In genomic region chr19:44991031-44991430, GRCm38 (mm10) we compare ENCODE assay signal across 10 mouse cellular contexts. TPM values are rescaled to one million over a fixed set of nuclear protein-coding genes. Genes with fewer than 3 reads are reported as not detected.
A peak's percentile ranks its signal among the peaks of the same experiment; 100 is the strongest.
DNase-seq lines count a peak whose midpoint lies in the region; ATAC-seq lines count a peak whose summit lies in the region.
"Had no signal": no experiment of that assay in that cellular context is flagged by ENCODE, and none has a peak within 500 bp of the region (broad histone marks: within the 10 kb centered on the region; RNA-seq: fewer than 3 reads in every experiment).

No protein-coding gene starts in this region.

- DNase-seq in midbrain, embryonic 14.5 days, result no peak
- no peak for DNase-seq in midbrain, embryonic 11.5 days (ENCODE audit: low spot score, missing footprints)
- DNase-seq in spleen, adult 12 weeks (ENCODE audit: low spot score), result no peak
- DNase-seq in frontal cortex, postnatal 14 days (ENCODE audit: low spot score in 2 of 2), result no peak
- no peak for DNase-seq in left cerebral cortex, postnatal 14 days (ENCODE audit: low spot score in 2 of 2)
- DNase-seq: gastrocnemius, postnatal 14 days; lung, adult 18-20 months; thymus, postnatal 25 days had no signal

- H3K9me3 ChIP-seq in midbrain, embryonic 14.5 days (ENCODE audit: control insufficient read depth, low read length), result no peaks in the 10 kb centered on the region
- H3K9me3 ChIP-seq in midbrain, embryonic 11.5 days (ENCODE audit: control insufficient read depth, low read length), result no peaks in the 10 kb centered on the region
- H3K9me3 ChIP-seq in intestine, embryonic 15.5 days, result no peaks in the 10 kb centered on the region
- no peaks in the 10 kb centered on the region for H3K9me3 ChIP-seq in liver, embryonic 12.5 days (replicated peaks)

- intact Hi-C loops in left cerebral cortex, postnatal 14 days (cut with DNase I), result no loop called here

- H3K4me2 ChIP-seq in midbrain, embryonic 14.5 days (ENCODE audit: low read length), result peak overlapping the region; percentile 70
- H3K4me2 ChIP-seq in midbrain, embryonic 11.5 days, result no peak overlapping the region
- peak overlapping the region; percentile 97 for H3K4me2 ChIP-seq in intestine, embryonic 15.5 days (replicated peaks)
- peak overlapping the region; percentile 71 for H3K4me2 ChIP-seq in liver, embryonic 12.5 days

- peaks cover 23% of the 10 kb centered on the region for H3K4me1 ChIP-seq in midbrain, embryonic 14.5 days (ENCODE audit: control insufficient read depth, insufficient read depth, low read length)
- H3K4me1 ChIP-seq in midbrain, embryonic 11.5 days (ENCODE audit: control insufficient read depth, insufficient read depth, low read length), result peaks cover 7% of the 10 kb centered on the region
- peaks cover 26% of the 10 kb centered on the region for H3K4me1 ChIP-seq in intestine, embryonic 15.5 days (replicated peaks)
- H3K4me1 ChIP-seq in liver, embryonic 12.5 days, result peaks cover 27% of the 10 kb centered on the region

- 0 out of 2 replicates have a peak overlapping the region, but pooled peaks have one; percentile 84 for H3K9ac ChIP-seq in midbrain, embryonic 14.5 days (replicated peaks; ENCODE audit: low read length)
- no peak overlapping the region for H3K9ac ChIP-seq in midbrain, embryonic 11.5 days (ENCODE audit: low read length)
- H3K9ac ChIP-seq in intestine, embryonic 15.5 days, result peak overlapping the region; percentile 81; the same call in 1 of the 2 replicates
- H3K9ac ChIP-seq in liver, embryonic 12.5 days, result no peak overlapping the region

- H3K27ac ChIP-seq in midbrain, embryonic 14.5 days (replicated peaks; ENCODE audit: low read depth, low read length), result no peak overlapping the region
- no peak overlapping the region for H3K27ac ChIP-seq in midbrain, embryonic 11.5 days (ENCODE audit: low read depth, low read length)
- peak overlapping the region; percentile 93 for H3K27ac ChIP-seq in intestine, embryonic 15.5 days
- H3K27ac ChIP-seq in liver, embryonic 12.5 days, result peak overlapping the region; percentile 57

- 89% methylated on average over 8 of the region's 8 CpGs for WGBS in midbrain, embryonic 14.5 days
- WGBS in midbrain, embryonic 11.5 days, result 89% methylated on average over 8 of the region's 8 CpGs
- 60% methylated on average over 8 of the region's 8 CpGs for WGBS in intestine, embryonic 15.5 days
- WGBS in liver, embryonic 12.5 days (ENCODE audit: insufficient replicate concordance), result 64% methylated on average over 8 of the region's 8 CpGs

- ATAC-seq in midbrain, embryonic 14.5 days (ENCODE audit: low FRiP score, low TSS enrichment), result no peak
- ATAC-seq in midbrain, embryonic 11.5 days (ENCODE audit: low FRiP score), result no peak
- peak; percentile 76 for ATAC-seq in intestine, embryonic 15.5 days
- ATAC-seq in liver, embryonic 12.5 days, result peak; percentile 10; the same call in 1 of the 2 replicates

- peaks cover 21% of the 10 kb centered on the region for H3K36me3 ChIP-seq in midbrain, embryonic 14.5 days (ENCODE audit: control insufficient read depth, insufficient read depth, low read length)
- H3K36me3 ChIP-seq in midbrain, embryonic 11.5 days (ENCODE audit: control insufficient read depth, insufficient read depth, low read length), result no peaks in the 10 kb centered on the region
- no peaks in the 10 kb centered on the region for H3K36me3 ChIP-seq in intestine, embryonic 15.5 days
- 0 out of 2 replicates have a peak, but pooled peaks cover 2% of the 10 kb centered on the region for H3K36me3 ChIP-seq in liver, embryonic 12.5 days

- no peak overlapping the region for H3K4me3 ChIP-seq in midbrain, embryonic 14.5 days (replicated peaks; ENCODE audit: low read depth, low read length)
- no peak overlapping the region for H3K4me3 ChIP-seq in midbrain, embryonic 11.5 days (ENCODE audit: low read depth, low read length)
- peak overlapping the region; percentile 76 for H3K4me3 ChIP-seq in intestine, embryonic 15.5 days (replicated peaks)
- no peak overlapping the region for H3K4me3 ChIP-seq in liver, embryonic 12.5 days

- H3K27me3 ChIP-seq in midbrain, embryonic 14.5 days (ENCODE audit: control insufficient read depth, insufficient read depth, low read length), result no peaks in the 10 kb centered on the region
- H3K27me3 ChIP-seq in midbrain, embryonic 11.5 days (ENCODE audit: control insufficient read depth, insufficient read depth, low read length), result no peaks in the 10 kb centered on the region
- no peaks in the 10 kb centered on the region for H3K27me3 ChIP-seq in intestine, embryonic 15.5 days (replicated peaks)
- peaks cover 54% of the 10 kb centered on the region for H3K27me3 ChIP-seq in liver, embryonic 12.5 days (replicated peaks)

RNA-seq across cellular contexts. Expression of gene Sema4g, which starts 2.1 kb away (rescaled TPM):
- polyA plus RNA-seq in midbrain, embryonic 14.5 days (2014; fragmentation: Nextera tagmentation; extraction: Ambion mirVana), result 17.6 and 18.6 TPM in 2 replicates
- polyA plus RNA-seq in midbrain, embryonic 11.5 days (2014; fragmentation: Nextera tagmentation; extraction: Ambion mirVana), result 4.4 and 4.7 TPM in 2 replicates
- polyA plus RNA-seq in intestine, embryonic 15.5 days (2015; fragmentation: Nextera tagmentation; extraction: Ambion mirVana), result 13.7 and 16.2 TPM in 2 replicates
- polyA plus RNA-seq in liver, embryonic 12.5 days (2016; fragmentation: Nextera tagmentation; extraction: Ambion mirVana), result 2.4 TPM in 2 replicates
- total RNA-seq in left cerebral cortex, postnatal 14 days (2021), result 10 to 100 TPM; 36.2 to 37.5 TPM

RNA-seq across cellular contexts. Expression of gene Twnk, which starts 14.4 kb away (rescaled TPM):
- polyA plus RNA-seq in midbrain, embryonic 14.5 days (2014; fragmentation: Nextera tagmentation; extraction: Ambion mirVana), result 9.7 and 10.3 TPM in 2 replicates
- polyA plus RNA-seq in midbrain, embryonic 11.5 days (2014; fragmentation: Nextera tagmentation; extraction: Ambion mirVana), result 13.8 and 14.2 TPM in 2 replicates
- polyA plus RNA-seq in intestine, embryonic 15.5 days (2015; fragmentation: Nextera tagmentation; extraction: Ambion mirVana), result 20.5 and 22.5 TPM in 2 replicates
- polyA plus RNA-seq in liver, embryonic 12.5 days (2016; fragmentation: Nextera tagmentation; extraction: Ambion mirVana), result 18.5 and 20.9 TPM in 2 replicates
- total RNA-seq in left cerebral cortex, postnatal 14 days (2021), result 10 to 100 TPM; 13.2 to 14.7 TPM

RNA-seq across cellular contexts. Expression of gene Mrpl43, which starts 15.2 kb away (rescaled TPM):
- 77.8 and 92.4 TPM in 2 replicates for polyA plus RNA-seq in midbrain, embryonic 14.5 days (2014; fragmentation: Nextera tagmentation; extraction: Ambion mirVana)
- 67.3 and 69.6 TPM in 2 replicates for polyA plus RNA-seq in midbrain, embryonic 11.5 days (2014; fragmentation: Nextera tagmentation; extraction: Ambion mirVana)
- polyA plus RNA-seq in intestine, embryonic 15.5 days (2015; fragmentation: Nextera tagmentation; extraction: Ambion mirVana), result 73.8 and 76.7 TPM in 2 replicates
- polyA plus RNA-seq in liver, embryonic 12.5 days (2016; fragmentation: Nextera tagmentation; extraction: Ambion mirVana), result 45.8 and 47.6 TPM in 2 replicates
- 10 to 100 TPM; 41.2 to 44.6 TPM for total RNA-seq in left cerebral cortex, postnatal 14 days (2021)

RNA-seq across cellular contexts. Expression of gene Lzts2, which starts 23.2 kb away (rescaled TPM):
- 16.1 and 21.5 TPM in 2 replicates for polyA plus RNA-seq in midbrain, embryonic 14.5 days (2014; fragmentation: Nextera tagmentation; extraction: Ambion mirVana)
- 35.7 and 44.1 TPM in 2 replicates for polyA plus RNA-seq in midbrain, embryonic 11.5 days (2014; fragmentation: Nextera tagmentation; extraction: Ambion mirVana)
- polyA plus RNA-seq in intestine, embryonic 15.5 days (2015; fragmentation: Nextera tagmentation; extraction: Ambion mirVana), result 56.9 and 63.2 TPM in 2 replicates
- 18.3 and 19.6 TPM in 2 replicates for polyA plus RNA-seq in liver, embryonic 12.5 days (2016; fragmentation: Nextera tagmentation; extraction: Ambion mirVana)
- 10 to 100 TPM; 28.9 to 31.6 TPM for total RNA-seq in left cerebral cortex, postnatal 14 days (2021)

RNA-seq across cellular contexts. Expression of gene Pdzd7, which starts 54.5 kb away (rescaled TPM):
- polyA plus RNA-seq in midbrain, embryonic 14.5 days (2014; fragmentation: Nextera tagmentation; extraction: Ambion mirVana), result 2.4 and 2.8 TPM in 2 replicates
- polyA plus RNA-seq in midbrain, embryonic 11.5 days (2014; fragmentation: Nextera tagmentation; extraction: Ambion mirVana), result 0.17 and 0.19 TPM in 2 replicates
- 0.40 and 0.43 TPM in 2 replicates for polyA plus RNA-seq in intestine, embryonic 15.5 days (2015; fragmentation: Nextera tagmentation; extraction: Ambion mirVana)
- not detected in 2 replicates for polyA plus RNA-seq in liver, embryonic 12.5 days (2016; fragmentation: Nextera tagmentation; extraction: Ambion mirVana)
- 1 to 10 TPM; 3.3 to 3.4 TPM for total RNA-seq in left cerebral cortex, postnatal 14 days (2021)

Comparison
In these comparisons a context has a peak if more than half of its experiments do, and no peak if none do; other contexts are left out.
1. H3K9ac ChIP-seq: peak in midbrain, embryonic 14.5 days (single experiment) and intestine, embryonic 15.5 days (single experiment); none in midbrain, embryonic 11.5 days (single experiment) and liver, embryonic 12.5 days (single experiment).
2. ATAC-seq: peak in intestine, embryonic 15.5 days (single experiment) and liver, embryonic 12.5 days (single experiment); none in midbrain, embryonic 14.5 days (single experiment) and midbrain, embryonic 11.5 days (single experiment).
3. H3K27ac ChIP-seq: peak in intestine, embryonic 15.5 days (single experiment) and liver, embryonic 12.5 days (single experiment); none in midbrain, embryonic 14.5 days (single experiment) and midbrain, embryonic 11.5 days (single experiment).